Mouse (Mus musculus) hindbrain, embryonic 15.5 days (tissue): ENCODE results near the gene Olfr641. TPM values are rescaled to one million over a fixed set of nuclear protein-coding genes. Genes with fewer than 3 reads are reported as not detected.

Experiments used
- ATAC-seq: fragments of 200-750 bp; cut with Nextera tagmentation; 2 replicates; pipeline ENCODE4 v1.8.0; 2017; ENCODE audit warnings: low read depth, moderate number of reproducible peaks, moderate TSS enrichment; ENCODE audit not compliant: low FRiP score
- H3K27ac ChIP-seq: fragments of 300-500 bp; sonication (generic); replicated peaks from 2 replicates; pipeline ENCODE4 v1.5.1; 2015; ENCODE audit warnings: mild to moderate bottlenecking, inconsistent platforms
- H3K27me3 ChIP-seq: fragments of 300-500 bp; sonication (generic); 2 replicates; pipeline ENCODE4 v1.6.1; 2015; ENCODE audit warnings: control low read depth, inconsistent platforms
- H3K36me3 ChIP-seq: fragments of 300-500 bp; sonication (generic); 2 replicates; pipeline ENCODE4 v1.6.1; 2015; ENCODE audit warnings: control low read depth, inconsistent platforms
- H3K4me1 ChIP-seq: fragments of 300-500 bp; sonication (generic); replicated peaks from 2 replicates; pipeline ENCODE4 v1.6.1; 2015; ENCODE audit warnings: control low read depth, inconsistent platforms
- H3K4me2 ChIP-seq: fragments of 300-500 bp; sonication (generic); 2 replicates; pipeline ENCODE4 v1.6.1; 2015; ENCODE audit warnings: moderate library complexity, mild to moderate bottlenecking, inconsistent platforms
- H3K4me3 ChIP-seq: fragments of 300-500 bp; sonication (generic); 2 replicates; pipeline ENCODE4 v1.5.1; 2015; ENCODE audit warnings: mild to moderate bottlenecking, inconsistent platforms
- H3K9ac ChIP-seq: fragments of 300-500 bp; sonication (generic); 2 replicates; pipeline ENCODE4 v1.6.1; 2015; ENCODE audit warnings: inconsistent platforms
- H3K9me3 ChIP-seq: fragments of 300-500 bp; sonication (generic); 2 replicates; pipeline ENCODE4 v1.6.1; 2016; ENCODE audit warnings: control low read depth, inconsistent platforms
- WGBS: fragments of 180-500 bp; shearing (Covaris S2); methylation state at CpG from one replicate; pipeline ENCODE4 v1.1.7; 2015; 5-methylcytosine and 5-hydroxymethylcytosine counted together
- polyA plus RNA-seq: library from polyadenylated mRNA; unstranded; fragments of >200 nt; fragmentation: Nextera tagmentation; extraction: Ambion mirVana; gene quantifications from 2 replicates; pipeline ENCODE4 v1.2.1, GENCODE M21; 2015

Gene Olfr641
- polyA plus RNA-seq, 1 experiment from 2014 or later: not detected

DNA sequence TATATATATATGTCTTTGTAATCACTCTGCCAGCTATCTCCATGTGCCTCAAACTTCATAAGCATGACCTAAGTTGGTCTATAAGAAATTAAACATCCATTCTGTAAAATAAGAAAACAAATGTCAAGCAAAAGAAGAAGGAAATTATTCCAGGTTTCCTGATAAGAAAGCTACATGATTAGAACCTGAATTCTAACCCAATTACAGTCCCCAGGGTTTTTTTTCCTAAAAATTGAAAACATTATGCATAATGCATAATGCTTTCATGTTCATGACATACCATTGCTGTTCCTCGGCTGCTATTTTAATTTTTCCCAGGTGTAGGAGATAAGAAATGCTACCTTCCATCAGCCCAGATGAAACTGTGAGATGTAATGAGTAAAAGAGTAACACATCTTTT is 50.1 kb downstream of the Olfr641 start, which contains the start of gene Olfr645:
Gene Olfr645, minus strand, starts transcription at position 101 of the 400 bp plus-strand sequence.
- Histone ChIP-seq H3K36me3 (no peaks in the 10 kb centered on the region), H3K9me3 (no peaks in the 10 kb centered on the region), H3K27me3 (no peaks in the 10 kb centered on the region), H3K27ac (no peak within 1 kb of the TSS), H3K4me1 (no peaks in the 10 kb centered on the region), H3K4me3 (no peak within 1 kb of the TSS), H3K4me2 (no peak within 1 kb of the TSS), H3K9ac (no peak within 1 kb of the TSS)
- WGBS: 70% methylated on average over 1 of the region's 1 CpGs
- no peak for ATAC-seq

Other genes starting within 250 kb of the Olfr641 start
- gene Olfr67, start 243.6 kb upstream of the Olfr641 start, polyA plus RNA-seq: not detected in 2 replicates
- gene Hbb-bt, start 221.4 kb upstream of the Olfr641 start, polyA plus RNA-seq: 1,494 and 1,956 TPM in 2 replicates
- gene Hbb-bs, start 207.3 kb upstream of the Olfr641 start, polyA plus RNA-seq: 4,421 and 5,872 TPM in 2 replicates
- not detected in 2 replicates for gene Hbb-bh2, start 194.9 kb upstream of the Olfr641 start, polyA plus RNA-seq
- gene Hbb-bh1, start 192.3 kb upstream of the Olfr641 start, polyA plus RNA-seq: 1.3 and 2.5 TPM in 2 replicates
- 123 and 187 TPM in 2 replicates for gene Hbb-y, start 182.2 kb upstream of the Olfr641 start, polyA plus RNA-seq
- not detected in 2 replicates for gene Olfr66, start 149.2 kb upstream of the Olfr641 start, polyA plus RNA-seq
- gene Olfr64, start 141.0 kb upstream of the Olfr641 start, polyA plus RNA-seq: not detected in 2 replicates
- not detected in 2 replicates for gene Olfr65, start 132.0 kb upstream of the Olfr641 start, polyA plus RNA-seq
- gene Olfr631, start 106.6 kb upstream of the Olfr641 start, polyA plus RNA-seq: not detected in 2 replicates
- not detected in 2 replicates for gene Olfr632, start 101.1 kb upstream of the Olfr641 start, polyA plus RNA-seq
- gene Olfr633, start 91.0 kb upstream of the Olfr641 start, polyA plus RNA-seq: not detected in 2 replicates
- not detected in 2 replicates for gene Olfr635, start 64.3 kb upstream of the Olfr641 start, polyA plus RNA-seq
- gene Olfr638, start 36.7 kb upstream of the Olfr641 start, polyA plus RNA-seq: not detected in 2 replicates
- gene Olfr639, start 18.1 kb upstream of the Olfr641 start, polyA plus RNA-seq: 0.03 TPM in 1 of 2 replicates, not detected in the other
- gene Olfr640, start 9.9 kb upstream of the Olfr641 start, polyA plus RNA-seq: not detected in 2 replicates
- not detected in 2 replicates for gene Olfr642, start 17.2 kb downstream of the Olfr641 start, polyA plus RNA-seq
- gene 4930516K23Rik, start 26.0 kb downstream of the Olfr641 start, polyA plus RNA-seq: not detected in 2 replicates
- gene Olfr644, start 36.4 kb downstream of the Olfr641 start, polyA plus RNA-seq: not detected in 2 replicates
- gene Olfr645, start 50.0 kb downstream of the Olfr641 start, polyA plus RNA-seq: not detected in 2 replicates
- not detected in 2 replicates for gene Olfr646, start 69.4 kb downstream of the Olfr641 start, polyA plus RNA-seq
- not detected in 2 replicates for gene Ubqln5, start 94.4 kb downstream of the Olfr641 start, polyA plus RNA-seq
- not detected in 2 replicates for gene Olfr643, start 102.0 kb downstream of the Olfr641 start, polyA plus RNA-seq
- not detected in 2 replicates for gene Ubqln3, start 107.8 kb downstream of the Olfr641 start, polyA plus RNA-seq
- gene Ubqlnl, start 115.1 kb downstream of the Olfr641 start, polyA plus RNA-seq: not detected in 2 replicates
- gene Olfm5, start 129.4 kb downstream of the Olfr641 start, polyA plus RNA-seq: not detected in 2 replicates
- gene Olfr648, start 147.9 kb downstream of the Olfr641 start, polyA plus RNA-seq: 0.39 and 0.49 TPM in 2 replicates
- gene Olfr649, start 160.5 kb downstream of the Olfr641 start, polyA plus RNA-seq: not detected in 2 replicates
- 0.16 and 0.37 TPM in 2 replicates for gene Trim6, start 183.3 kb downstream of the Olfr641 start, polyA plus RNA-seq
- 0.91 and 1.2 TPM in 2 replicates for gene Trim34a, start 209.0 kb downstream of the Olfr641 start, polyA plus RNA-seq